Mouse (Mus musculus) kidney, embryonic 16.5 days (tissue): ENCODE measurements around the gene Fam102a. TPM values are rescaled to one million over a fixed set of nuclear protein-coding genes. Genes with fewer than 3 reads are reported as not detected.

Source experiments
- ATAC-seq: fragments of 200-750 bp; cut with Nextera tagmentation; 2 replicates; pipeline ENCODE4 v1.8.0; 2017; ENCODE audit warnings: moderate TSS enrichment; ENCODE audit not compliant: low FRiP score, low TSS enrichment
- H3K27ac ChIP-seq: fragments of 300-500 bp; sonication (generic); 2 replicates; pipeline ENCODE4 v1.5.1; 2014; ENCODE audit warnings: low read length
- H3K27me3 ChIP-seq: fragments of 300-500 bp; sonication (generic); 2 replicates; pipeline ENCODE4 v1.6.1; 2014; ENCODE audit warnings: low read length, control low read depth, mixed read lengths; ENCODE audit not compliant: insufficient read depth
- H3K36me3 ChIP-seq: fragments of 300-500 bp; sonication (generic); 2 replicates; pipeline ENCODE4 v1.6.1; 2014; ENCODE audit warnings: low read length, control low read depth, mixed read lengths; ENCODE audit not compliant: insufficient read depth
- H3K4me1 ChIP-seq: fragments of 300-500 bp; sonication (generic); 2 replicates; pipeline ENCODE4 v1.6.1; 2014; ENCODE audit warnings: low read length, control low read depth, mixed read lengths; ENCODE audit not compliant: insufficient read depth
- H3K4me2 ChIP-seq: fragments of 300-500 bp; sonication (generic); replicated peaks from 2 replicates; pipeline ENCODE4 v1.6.1; 2014; ENCODE audit warnings: low read depth, low read length
- H3K4me3 ChIP-seq: fragments of 300-500 bp; sonication (generic); 2 replicates; pipeline ENCODE4 v1.5.1; 2014; ENCODE audit warnings: mild to moderate bottlenecking, low read length
- H3K9ac ChIP-seq: fragments of 300-500 bp; sonication (generic); replicated peaks from 2 replicates; pipeline ENCODE4 v1.6.1; 2014; ENCODE audit warnings: low read length
- H3K9me3 ChIP-seq: fragments of 300-500 bp; sonication (generic); 2 replicates; pipeline ENCODE4 v1.6.1; 2016; ENCODE audit warnings: low read length, control low read depth
- WGBS: fragments of 180-500 bp; shearing (Covaris S2); extraction: QIAGEN DNeasy Blood & Tissue Kit; methylation state at CpG from one replicate; pipeline ENCODE4 v1.1.7; 2014; 5-methylcytosine and 5-hydroxymethylcytosine counted together
- polyA plus RNA-seq: library from polyadenylated mRNA; unstranded; fragments of >200 nt; fragmentation: Nextera tagmentation; extraction: Ambion mirVana; gene quantifications from 2 replicates; pipeline ENCODE4 v1.2.1, GENCODE M21; 2015

Fam102a gene
- polyA plus RNA-seq, 1 experiment from 2014 or later: 13.3 TPM

- Histone ChIP-seq H3K27me3 (no peaks in the 10 kb centered on the region), H3K4me1 (peaks cover 35% of the 10 kb centered on the region), H3K27ac (0 out of 2 replicates have a peak overlapping the region, but pooled peaks have one; percentile 32), H3K9ac (peak overlapping the region; percentile 50), H3K4me2 (peak overlapping the region; percentile 60), H3K9me3 (no peaks in the 10 kb centered on the region), H3K4me3 (peak overlapping the region; percentile 51), H3K36me3 (peaks cover 11% of the 10 kb centered on the region)
- no peak for ATAC-seq
- 16% methylated on average over 23 of the region's 23 CpGs for WGBS
These were observed 75.6 kb downstream of the Fam102a start for GRCm38 (mm10) chr2:32610610-32611229.

- no peaks in the 10 kb centered on the region for H3K9me3 ChIP-seq
- peaks cover 33% of the 10 kb centered on the region for H3K4me1 ChIP-seq
- no peak overlapping the region for H3K27ac ChIP-seq
- peaks cover 15% of the 10 kb centered on the region for H3K36me3 ChIP-seq
- ATAC-seq: no peak
- no peak overlapping the region for H3K9ac ChIP-seq
- no peaks in the 10 kb centered on the region for H3K27me3 ChIP-seq
- no peak overlapping the region for H3K4me3 ChIP-seq
- no peak overlapping the region for H3K4me2 ChIP-seq
- WGBS: 75% methylated on average over 26 of the region's 26 CpGs
These were observed 77.1 kb downstream of the Fam102a start for GRCm38 (mm10) chr2:32612274-32612673.

GRCm38 (mm10) chr2:32617109-32617508 is 82.0 kb downstream of the Fam102a start:
- ATAC-seq: no peak
- WGBS: 93% methylated on average over 1 of the region's 1 CpGs
- no peak overlapping the region for H3K4me2 ChIP-seq

GRCm38 (mm10) chr2:32617601-32618000 is 82.5 kb downstream of the Fam102a start:
- no peak overlapping the region for H3K27ac ChIP-seq
- ATAC-seq: no peak
- H3K4me2 ChIP-seq: no peak overlapping the region
- peaks cover 16% of the 10 kb centered on the region for H3K36me3 ChIP-seq
- H3K9me3 ChIP-seq: peaks cover 3% of the 10 kb centered on the region; the same call in 1 of the 2 replicates
- H3K4me3 ChIP-seq: no peak overlapping the region
- no peak overlapping the region for H3K9ac ChIP-seq
- H3K27me3 ChIP-seq: no peaks in the 10 kb centered on the region
- WGBS: 91% methylated on average over 4 of the region's 4 CpGs
- peaks cover 38% of the 10 kb centered on the region for H3K4me1 ChIP-seq

More at GRCm38 (mm10) chr2:32617109-32617508, 82.0 kb downstream of the Fam102a start:
- no peaks in the 10 kb centered on the region for H3K27me3 ChIP-seq
- H3K4me1 ChIP-seq: peaks cover 36% of the 10 kb centered on the region
- H3K36me3 ChIP-seq: peaks cover 17% of the 10 kb centered on the region
- H3K27ac ChIP-seq: no peak overlapping the region
- peaks cover 3% of the 10 kb centered on the region; the same call in 1 of the 2 replicates for H3K9me3 ChIP-seq
- H3K9ac ChIP-seq: no peak overlapping the region
- no peak overlapping the region for H3K4me3 ChIP-seq

- H3K4me3 ChIP-seq: no peak overlapping the region
- H3K9me3 ChIP-seq: peaks cover 3% of the 10 kb centered on the region; the same call in 1 of the 2 replicates
- no peak for ATAC-seq
- H3K4me1 ChIP-seq: peaks cover 38% of the 10 kb centered on the region
- peaks cover 16% of the 10 kb centered on the region for H3K36me3 ChIP-seq
- H3K27ac ChIP-seq: peak overlapping the region; percentile 13; the same call in 1 of the 2 replicates
- H3K27me3 ChIP-seq: no peaks in the 10 kb centered on the region
- 54% methylated on average over 9 of the region's 9 CpGs for WGBS
- H3K9ac ChIP-seq: no peak overlapping the region
- no peak overlapping the region for H3K4me2 ChIP-seq
These were observed 82.9 kb downstream of the Fam102a start for GRCm38 (mm10) chr2:32618051-32618450.

Other genes starting within 250 kb of the Fam102a start
- gene Golga2, start 247.9 kb upstream of the Fam102a start, polyA plus RNA-seq: 26.6 and 28.0 TPM in 2 replicates
- 407 and 433 TPM in 2 replicates for gene Swi5, start 247.3 kb upstream of the Fam102a start, polyA plus RNA-seq
- gene Ciz1, start 183.0 kb upstream of the Fam102a start, polyA plus RNA-seq: 54.9 and 66.7 TPM in 2 replicates
- gene Dnm1, start 182.0 kb upstream of the Fam102a start, polyA plus RNA-seq: 5.4 TPM in 2 replicates
- gene 1110008P14Rik, start 153.4 kb upstream of the Fam102a start, polyA plus RNA-seq: 50.1 and 51.6 TPM in 2 replicates
- gene Lcn2, start 147.1 kb upstream of the Fam102a start, polyA plus RNA-seq: 9.0 and 12.7 TPM in 2 replicates
- 38.3 and 39.5 TPM in 2 replicates for gene Ptges2, start 139.4 kb upstream of the Fam102a start, polyA plus RNA-seq
- gene Naif1, start 84.9 kb upstream of the Fam102a start, polyA plus RNA-seq: 7.3 and 8.2 TPM in 2 replicates
- gene Slc25a25, start 83.9 kb upstream of the Fam102a start, polyA plus RNA-seq: 21.2 and 21.9 TPM in 2 replicates
- gene Dpm2, start 35.5 kb downstream of the Fam102a start, polyA plus RNA-seq: 106 and 108 TPM in 2 replicates
- 2.5 and 2.6 TPM in 2 replicates for gene Pip5kl1, start 39.5 kb downstream of the Fam102a start, polyA plus RNA-seq
- gene 9430097D07Rik, start 40.4 kb downstream of the Fam102a start, polyA plus RNA-seq: 0.12 and 0.16 TPM in 2 replicates
- gene St6galnac4, start 51.8 kb downstream of the Fam102a start, polyA plus RNA-seq: 24.7 TPM in 2 replicates
- gene St6galnac6, start 64.4 kb downstream of the Fam102a start, polyA plus RNA-seq: 18.5 and 18.6 TPM in 2 replicates
- gene Ak1, start 86.4 kb downstream of the Fam102a start, polyA plus RNA-seq: 35.7 and 39.1 TPM in 2 replicates
- 93.6 and 98.7 TPM in 2 replicates for gene Eng, start 111.3 kb downstream of the Fam102a start, polyA plus RNA-seq
- gene Fpgs, start 168.8 kb downstream of the Fam102a start, polyA plus RNA-seq: 42.3 and 45.1 TPM in 2 replicates
- 113 and 115 TPM in 2 replicates for gene Cdk9, start 177.7 kb downstream of the Fam102a start, polyA plus RNA-seq
- 41.5 and 44.2 TPM in 2 replicates for gene Sh2d3c, start 185.7 kb downstream of the Fam102a start, polyA plus RNA-seq
- gene 6330409D20Rik, start 205.7 kb downstream of the Fam102a start, polyA plus RNA-seq: 0.16 TPM in 1 of 2 replicates, not detected in the other
- gene Tor2a, start 221.9 kb downstream of the Fam102a start, polyA plus RNA-seq: 79.3 and 82.9 TPM in 2 replicates
- 0.21 and 0.29 TPM in 2 replicates for gene Ttc16, start 240.3 kb downstream of the Fam102a start, polyA plus RNA-seq
- 6.1 and 6.8 TPM in 2 replicates for gene Ptrh1, start 240.5 kb downstream of the Fam102a start, polyA plus RNA-seq
- 0.29 and 0.32 TPM in 2 replicates for gene Cfap157, start 249.1 kb downstream of the Fam102a start, polyA plus RNA-seq